Mouse (Mus musculus) forebrain, embryonic 14.5 days (tissue): ENCODE data around the gene Hist1h3e. TPM values are rescaled to one million over a fixed set of nuclear protein-coding genes. Genes with fewer than 3 reads are reported as not detected.
A peak's percentile ranks its signal among the peaks of the same experiment; 100 is the strongest.

Experiments
- ATAC-seq: fragments of 200-750 bp; cut with Nextera tagmentation; 2 replicates; pipeline ENCODE4 v1.8.0; 2017; ENCODE audit warnings: mild to moderate bottlenecking, moderate library complexity
- DNase-seq: peaks from one replicate; pipeline ENCODE4 v3.0.0-alpha.2; 2015; ENCODE audit warnings: low spot score
- H3K27ac ChIP-seq: fragments of 300-500 bp; sonication (generic); 2 replicates; pipeline ENCODE4 v1.5.1; 2014; ENCODE audit warnings: low read depth, mild to moderate bottlenecking, control low read depth, low read length, moderate library complexity
- H3K27me3 ChIP-seq: fragments of 300-500 bp; sonication (generic); replicated peaks from 2 replicates; pipeline ENCODE4 v1.6.1; 2014; ENCODE audit warnings: low read length, control low read depth, mixed read lengths; ENCODE audit not compliant: control insufficient read depth, insufficient read depth
- H3K36me3 ChIP-seq: fragments of 300-500 bp; sonication (generic); 2 replicates; pipeline ENCODE4 v1.6.1; 2014; ENCODE audit warnings: low read length, control low read depth; ENCODE audit not compliant: control insufficient read depth, insufficient read depth
- H3K4me1 ChIP-seq: fragments of 300-500 bp; sonication (generic); 2 replicates; pipeline ENCODE4 v1.6.1; 2014; ENCODE audit warnings: antibody characterized with exemption, low read length, control low read depth; ENCODE audit not compliant: control insufficient read depth, insufficient read depth
- H3K4me2 ChIP-seq: fragments of 300-500 bp; sonication (generic); 2 replicates; pipeline ENCODE4 v1.6.1; 2014; ENCODE audit warnings: mild to moderate bottlenecking, control low read depth, low read length
- H3K4me3 ChIP-seq: fragments of 300-500 bp; sonication (generic); 2 replicates; pipeline ENCODE4 v1.5.1; 2014; ENCODE audit warnings: low read depth, low read length, control low read depth
- H3K9ac ChIP-seq: fragments of 300-500 bp; sonication (generic); 2 replicates; pipeline ENCODE4 v1.6.1; 2014; ENCODE audit warnings: mild to moderate bottlenecking, low read length, control low read depth, moderate library complexity
- H3K9me3 ChIP-seq: fragments of 300-500 bp; sonication (generic); replicated peaks from 2 replicates; pipeline ENCODE4 v1.6.1; 2016; ENCODE audit warnings: low read length, control low read depth, mixed read lengths; ENCODE audit not compliant: control insufficient read depth
- WGBS: fragments of 180-500 bp; shearing (Covaris S2); extraction: QIAGEN DNeasy Blood & Tissue Kit; methylation state at CpG from one replicate; pipeline ENCODE4 v1.1.7; 2014; 5-methylcytosine and 5-hydroxymethylcytosine counted together
- polyA plus RNA-seq: library from polyadenylated mRNA; unstranded; fragments of >200 nt; fragmentation: Nextera tagmentation; extraction: Ambion mirVana; gene quantifications from 2 replicates; pipeline ENCODE4 v1.2.1, GENCODE M21; 2014

The Hist1h3e gene
- polyA plus RNA-seq, 1 experiment from 2014 or later = 5.7 TPM

GRCm38 (mm10) chr13:23521703-23522102 is 40.5 kb downstream of the Hist1h3e start:
- Histone ChIP-seq H3K4me3 (no peak overlapping the region), H3K4me2 (peak overlapping the region; percentile 6; the same call in 1 of the 2 replicates), H3K9me3 (no peaks in the 10 kb centered on the region), H3K9ac (no peak overlapping the region), H3K36me3 (no peaks in the 10 kb centered on the region), H3K27me3 (no peaks in the 10 kb centered on the region), H3K4me1 (no peaks in the 10 kb centered on the region), H3K27ac (no peak overlapping the region)
- ATAC-seq (no peak), DNase-seq (peak; percentile 73)
- WGBS = under 1% methylated on average over 14 of the region's 14 CpGs

- under 1% methylated on average over 10 of the region's 10 CpGs for WGBS
- H3K4me3 ChIP-seq = peak overlapping the region; percentile 43
- DNase-seq = peak; percentile 87
- no peaks in the 10 kb centered on the region for H3K9me3 ChIP-seq
- peak; percentile 25; the same call in 1 of the 2 replicates for ATAC-seq
- H3K36me3 ChIP-seq = no peaks in the 10 kb centered on the region
- peak overlapping the region; percentile 78 for H3K4me2 ChIP-seq
- H3K9ac ChIP-seq = peak overlapping the region; percentile 32; the same call in 1 of the 2 replicates
- H3K27me3 ChIP-seq = no peaks in the 10 kb centered on the region
- H3K4me1 ChIP-seq = no peaks in the 10 kb centered on the region
- no peak overlapping the region for H3K27ac ChIP-seq
These were observed 42.8 kb downstream of the Hist1h3e start for GRCm38 (mm10) chr13:23519416-23519815.

- no peaks in the 10 kb centered on the region for H3K36me3 ChIP-seq
- peak; percentile 33; the same call in 1 of the 2 replicates for ATAC-seq
- peak overlapping the region; percentile 32; the same call in 1 of the 2 replicates for H3K9ac ChIP-seq
- WGBS = 0% methylated on average over 6 of the region's 6 CpGs
- no peaks in the 10 kb centered on the region for H3K27me3 ChIP-seq
- peak; percentile 85 for DNase-seq
- H3K4me2 ChIP-seq = peak overlapping the region; percentile 78
- H3K4me3 ChIP-seq = peak overlapping the region; percentile 43
- H3K4me1 ChIP-seq = no peaks in the 10 kb centered on the region
- no peak overlapping the region for H3K27ac ChIP-seq
- no peaks in the 10 kb centered on the region for H3K9me3 ChIP-seq
These were observed 43.3 kb downstream of the Hist1h3e start for GRCm38 (mm10) chr13:23518885-23519284.

GRCm38 (mm10) chr13:23518295-23518603 is 43.9 kb downstream of the Hist1h3e start:
- Histone ChIP-seq H3K4me3 (peak overlapping the region; percentile 43), H3K27ac (no peak overlapping the region), H3K4me1 (no peaks in the 10 kb centered on the region), H3K9me3 (no peaks in the 10 kb centered on the region), H3K36me3 (no peaks in the 10 kb centered on the region), H3K27me3 (no peaks in the 10 kb centered on the region), H3K4me2 (peak overlapping the region; percentile 78), H3K9ac (0 out of 2 replicates have a peak overlapping the region, but pooled peaks have one; percentile 37)
- under 1% methylated on average over 6 of the region's 6 CpGs for WGBS
- DNase-seq (no peak), ATAC-seq (peak; percentile 4; the same call in 1 of the 2 replicates)

- DNase-seq (peak; percentile 91), ATAC-seq (peak; percentile 91)
- H3K4me1 ChIP-seq = no peaks in the 10 kb centered on the region
- H3K27ac ChIP-seq = no peak overlapping the region
- no peaks in the 10 kb centered on the region for H3K27me3 ChIP-seq
- under 1% methylated on average over 27 of the region's 27 CpGs for WGBS
- H3K36me3 ChIP-seq = no peaks in the 10 kb centered on the region
- peak overlapping the region; percentile 49; the same call in 1 of the 2 replicates for H3K9ac ChIP-seq
- peak overlapping the region; percentile 78 for H3K4me2 ChIP-seq
- H3K4me3 ChIP-seq = peak overlapping the region; percentile 43
- H3K9me3 ChIP-seq = no peaks in the 10 kb centered on the region
These were observed 44.4 kb downstream of the Hist1h3e start for GRCm38 (mm10) chr13:23517603-23518294.

GRCm38 (mm10) chr13:23516822-23517602 is 45.2 kb downstream of the Hist1h3e start:
- Histone ChIP-seq H3K9me3 (no peaks in the 10 kb centered on the region), H3K4me1 (no peaks in the 10 kb centered on the region), H3K9ac (peak overlapping the region; percentile 49; the same call in 1 of the 2 replicates), H3K27me3 (no peaks in the 10 kb centered on the region), H3K36me3 (no peaks in the 10 kb centered on the region), H3K27ac (no peak overlapping the region), H3K4me3 (peak overlapping the region; percentile 43), H3K4me2 (peak overlapping the region; percentile 78)
- WGBS = under 1% methylated on average over 19 of the region's 19 CpGs
- peak; percentile 89 for DNase-seq
- peak; percentile 73 for ATAC-seq

GRCm38 (mm10) chr13:23515826-23516620 is 46.1 kb downstream of the Hist1h3e start:
- H3K4me2 ChIP-seq = peak overlapping the region; percentile 78
- H3K9ac ChIP-seq = peak overlapping the region; percentile 46; the same call in 1 of the 2 replicates
- no peak for DNase-seq
- WGBS = 55% methylated on average over 15 of the region's 15 CpGs
- ATAC-seq = no peak
- no peaks in the 10 kb centered on the region for H3K27me3 ChIP-seq
- no peaks in the 10 kb centered on the region for H3K4me1 ChIP-seq
- peak overlapping the region; percentile 43 for H3K4me3 ChIP-seq
- H3K27ac ChIP-seq = no peak overlapping the region
- H3K9me3 ChIP-seq = no peaks in the 10 kb centered on the region
- no peaks in the 10 kb centered on the region for H3K36me3 ChIP-seq

- Histone ChIP-seq H3K4me2 (no peak overlapping the region), H3K27ac (no peak overlapping the region), H3K9ac (no peak overlapping the region), H3K9me3 (no peaks in the 10 kb centered on the region), H3K27me3 (no peaks in the 10 kb centered on the region), H3K36me3 (no peaks in the 10 kb centered on the region), H3K4me1 (no peaks in the 10 kb centered on the region), H3K4me3 (no peak overlapping the region)
- DNase-seq (no peak), ATAC-seq (no peak)
- WGBS = 77% methylated on average over 5 of the region's 5 CpGs
These were observed 46.9 kb downstream of the Hist1h3e start for GRCm38 (mm10) chr13:23515281-23515680.
